Mouse (Mus musculus) kidney, postnatal 0 days (tissue): ENCODE results near the gene Prdx1. TPM values are rescaled to one million over a fixed set of nuclear protein-coding genes. Genes with fewer than 3 reads are reported as not detected.

Experiments used
- ATAC-seq: fragments of 200-750 bp; cut with Nextera tagmentation; replicated peaks from 2 replicates; pipeline ENCODE4 v1.8.0; 2017; ENCODE audit warnings: low read depth, moderate number of reproducible peaks, moderate TSS enrichment, moderate library complexity; ENCODE audit not compliant: low FRiP score
- DNase-seq: peaks from one replicate; pipeline ENCODE4 v3.0.0-alpha.2; 2016; ENCODE audit warnings: low spot score
- H3K27ac ChIP-seq: fragments of 300-500 bp; sonication (generic); 2 replicates; pipeline ENCODE4 v1.5.1; 2014; ENCODE audit warnings: mild to moderate bottlenecking
- H3K27me3 ChIP-seq: fragments of 300-500 bp; sonication (generic); 2 replicates; pipeline ENCODE4 v1.6.1; 2014; ENCODE audit warnings: low read length, mixed read lengths; ENCODE audit not compliant: insufficient read depth
- H3K36me3 ChIP-seq: fragments of 300-500 bp; sonication (generic); 2 replicates; pipeline ENCODE4 v1.6.1; 2014; ENCODE audit warnings: low read length, mixed read lengths; ENCODE audit not compliant: insufficient read depth
- H3K4me1 ChIP-seq: fragments of 300-500 bp; sonication (generic); replicated peaks from 2 replicates; pipeline ENCODE4 v1.6.1; 2014; ENCODE audit warnings: antibody characterized with exemption, low read length, mixed read lengths; ENCODE audit not compliant: insufficient read depth
- H3K4me2 ChIP-seq: fragments of 300-500 bp; sonication (generic); 2 replicates; pipeline ENCODE4 v1.6.1; 2014; ENCODE audit warnings: mild to moderate bottlenecking, low read length, moderate library complexity, mixed read lengths
- H3K4me3 ChIP-seq: fragments of 300-500 bp; sonication (generic); replicated peaks from 2 replicates; pipeline ENCODE4 v1.5.1; 2014; ENCODE audit warnings: low read depth, low read length
- H3K9ac ChIP-seq: fragments of 300-500 bp; sonication (generic); 2 replicates; pipeline ENCODE4 v1.6.1; 2014; ENCODE audit warnings: low read depth, low read length
- H3K9me3 ChIP-seq: fragments of 300-500 bp; sonication (generic); replicated peaks from 2 replicates; pipeline ENCODE4 v1.6.1; 2016; ENCODE audit warnings: low read length, inconsistent platforms, mixed read lengths
- CTCF ChIP-seq: IDR thresholded peaks from 2 replicates; pipeline ENCODE4 v1.5.1; 2016; ENCODE audit warnings: antibody characterized with exemption, low read depth, mild to moderate bottlenecking, moderate library complexity
- WGBS: fragments of 180-500 bp; shearing (Covaris S2); extraction: QIAGEN DNeasy Blood & Tissue Kit; methylation state at CpG from one replicate; pipeline ENCODE4 v1.1.7; 2014; 5-methylcytosine and 5-hydroxymethylcytosine counted together
- polyA plus RNA-seq: library from polyadenylated mRNA; unstranded; fragments of >200 nt; fragmentation: Nextera tagmentation; extraction: Ambion mirVana; gene quantifications from 2 replicates; pipeline ENCODE4 v1.2.1, GENCODE M21; 2015

The Prdx1 gene
- polyA plus RNA-seq, 1 experiment from 2014 or later: 2,104 TPM

DNA sequence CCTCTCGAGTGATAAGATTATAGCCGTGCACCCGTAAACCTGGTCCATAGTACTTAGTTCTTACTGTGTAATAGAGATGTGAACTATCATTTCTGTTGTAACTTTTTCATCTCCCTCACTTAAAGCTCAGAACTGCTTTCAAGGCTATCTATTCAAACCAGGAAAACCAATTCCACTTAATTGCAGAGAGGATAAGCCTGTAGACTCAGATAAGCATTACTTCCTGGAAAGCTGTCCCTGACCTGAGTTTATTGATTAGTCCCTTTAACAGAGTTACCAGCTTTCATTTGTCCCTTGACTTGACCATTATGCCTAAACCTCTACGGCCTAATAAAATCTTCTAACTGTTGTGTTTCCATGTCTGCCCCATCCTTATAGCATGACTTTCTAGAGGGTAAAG, 1.4 kb upstream of the Prdx1 start:
- H3K9me3 ChIP-seq: no peaks in the 10 kb centered on the region
- H3K27ac ChIP-seq: no peak overlapping the region
- H3K4me3 ChIP-seq: no peak overlapping the region
- no peak overlapping the region for H3K9ac ChIP-seq
- H3K4me2 ChIP-seq: no peak overlapping the region
- peaks cover 6% of the 10 kb centered on the region; the same call in 1 of the 2 replicates for H3K36me3 ChIP-seq
- no peak for TF ChIP-seq CTCF
- ATAC-seq (no peak), DNase-seq (no peak)
- WGBS: 86% methylated on average over 4 of the region's 4 CpGs
- no peaks in the 10 kb centered on the region for H3K27me3 ChIP-seq
- 0 out of 2 replicates have a peak, but pooled peaks cover 4% of the 10 kb centered on the region for H3K4me1 ChIP-seq

- no peaks in the 10 kb centered on the region for H3K9me3 ChIP-seq
- 0 out of 2 replicates have a peak, but pooled peaks cover 4% of the 10 kb centered on the region for H3K4me1 ChIP-seq
- DNase-seq: no peak
- no peak for TF ChIP-seq CTCF
- peak overlapping the region; percentile 88; the same call in 1 of the 2 replicates for H3K9ac ChIP-seq
- ATAC-seq: no peak
- H3K4me3 ChIP-seq: no peak overlapping the region
- peaks cover 6% of the 10 kb centered on the region; the same call in 1 of the 2 replicates for H3K36me3 ChIP-seq
- peak overlapping the region; percentile 63; the same call in 1 of the 2 replicates for H3K4me2 ChIP-seq
- H3K27me3 ChIP-seq: no peaks in the 10 kb centered on the region
- H3K27ac ChIP-seq: peak overlapping the region; percentile 99
- 72% methylated on average over 2 of the region's 2 CpGs for WGBS
Observed at GRCm38 (mm10) chr4:116684665-116685064, 679 bp upstream of the Prdx1 start.

GRCm38 (mm10) chr4:116687041-116687440, 1.7 kb downstream of the Prdx1 start:
- Histone ChIP-seq H3K27me3 (no peaks in the 10 kb centered on the region), H3K27ac (no peak overlapping the region), H3K4me1 (peaks cover 8% of the 10 kb centered on the region; the same call in 1 of the 2 replicates), H3K9me3 (no peaks in the 10 kb centered on the region), H3K9ac (peak overlapping the region; percentile 88; the same call in 1 of the 2 replicates), H3K4me3 (peak overlapping the region; percentile 69), H3K4me2 (peak overlapping the region; percentile 63), H3K36me3 (peaks cover 17% of the 10 kb centered on the region; the same call in 1 of the 2 replicates)
- ATAC-seq: no peak
- DNase-seq: no peak
- no peak for TF ChIP-seq CTCF
- 10% methylated on average over 1 of the region's 1 CpGs for WGBS

- no peak for TF ChIP-seq CTCF
- peak overlapping the region; percentile 1; the same call in 1 of the 2 replicates for H3K27ac ChIP-seq
- DNase-seq: no peak
- H3K36me3 ChIP-seq: peaks cover 31% of the 10 kb centered on the region
- H3K9ac ChIP-seq: no peak overlapping the region
- WGBS: 72% methylated on average over 4 of the region's 4 CpGs
- H3K4me2 ChIP-seq: no peak overlapping the region
- peaks cover 8% of the 10 kb centered on the region; the same call in 1 of the 2 replicates for H3K4me1 ChIP-seq
- no peaks in the 10 kb centered on the region for H3K9me3 ChIP-seq
- H3K4me3 ChIP-seq: no peak overlapping the region
- ATAC-seq: no peak
- no peaks in the 10 kb centered on the region for H3K27me3 ChIP-seq
Observed at GRCm38 (mm10) chr4:116689309-116689876, 4.0 kb downstream of the Prdx1 start.

GRCm38 (mm10) chr4:116692146-116692545, 6.8 kb downstream of the Prdx1 start:
- H3K4me1 ChIP-seq: peaks cover 4% of the 10 kb centered on the region; the same call in 1 of the 2 replicates
- no peaks in the 10 kb centered on the region for H3K9me3 ChIP-seq
- H3K9ac ChIP-seq: no peak overlapping the region
- DNase-seq (no peak), ATAC-seq (no peak)
- no peak overlapping the region for H3K27ac ChIP-seq
- peaks cover 51% of the 10 kb centered on the region for H3K36me3 ChIP-seq
- no peak overlapping the region for H3K4me2 ChIP-seq
- H3K4me3 ChIP-seq: no peak overlapping the region
- 94% methylated on average over 2 of the region's 2 CpGs for WGBS
- no peak for TF ChIP-seq CTCF
- no peaks in the 10 kb centered on the region for H3K27me3 ChIP-seq

DNA sequence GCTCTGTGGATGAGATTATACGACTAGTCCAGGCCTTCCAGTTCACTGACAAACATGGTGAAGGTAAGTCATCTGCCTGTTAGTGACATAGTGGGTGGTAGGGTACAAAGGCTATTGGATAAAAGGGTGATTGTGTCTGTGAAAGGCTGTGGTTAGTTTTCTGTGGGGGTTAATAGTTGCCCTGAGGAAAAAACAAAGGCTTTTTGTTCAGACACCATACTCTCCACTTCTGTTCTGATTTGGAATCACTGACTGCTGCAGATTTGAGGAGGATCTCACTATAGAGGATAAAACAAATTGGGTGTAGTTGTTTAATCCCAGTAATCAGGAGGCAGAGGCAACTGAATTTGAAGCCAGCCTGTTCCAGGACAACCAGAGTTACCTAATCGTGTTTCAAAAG, 8.4 kb downstream of the Prdx1 start:
- ATAC-seq: no peak
- H3K27me3 ChIP-seq: no peaks in the 10 kb centered on the region

More for the DNA sequence above, 8.4 kb downstream of the Prdx1 start:
- 90% methylated on average over 2 of the region's 2 CpGs for WGBS
- Histone ChIP-seq H3K9me3 (no peaks in the 10 kb centered on the region), H3K4me1 (peaks cover 4% of the 10 kb centered on the region; the same call in 1 of the 2 replicates), H3K9ac (no peak overlapping the region), H3K27ac (no peak overlapping the region), H3K4me3 (no peak overlapping the region), H3K36me3 (peaks cover 54% of the 10 kb centered on the region), H3K4me2 (no peak overlapping the region)
- no peak for TF ChIP-seq CTCF
- no peak for DNase-seq
